Mouse (Mus musculus) embryo, embryonic 11 days (tissue): ENCODE measurements around the gene Ttc30a2.
A peak's percentile ranks its signal among the peaks of the same experiment; 100 is the strongest.
"Not testable (repeated sequence)": the region's sequence is repeated elsewhere in the genome, so short reads cannot be mapped to it uniquely, and the experiment has no call there.

ENCODE experiments used
- DNase-seq: peaks from one replicate; pipeline ENCODE4 v3.0.0-alpha.2; 2015

Gene Ttc30a2

GRCm38 (mm10) chr2:75980933-75981439, 3.0 kb upstream of the Ttc30a2 start:
- DNase-seq, result not testable (repeated sequence)

DNA sequence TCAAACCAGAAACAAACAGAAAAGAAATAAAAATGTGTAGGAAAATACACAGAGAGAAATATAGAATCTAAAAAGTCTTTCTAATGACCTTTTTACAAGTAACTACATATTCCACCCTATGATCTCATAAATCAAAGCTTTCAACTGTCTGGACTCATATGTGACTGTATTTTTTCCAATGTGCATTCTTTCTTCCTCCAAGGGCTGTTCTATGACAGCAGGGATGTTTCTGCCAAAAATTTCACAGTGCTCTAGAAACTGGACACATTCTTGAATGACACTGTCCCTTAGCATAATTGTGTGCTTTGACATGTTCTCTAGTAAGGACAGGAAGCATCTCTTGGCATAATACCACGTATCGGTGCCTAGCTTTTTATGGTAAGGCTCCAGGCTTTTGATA, 1.9 kb downstream of the Ttc30a2 start:
- DNase-seq, result not testable (repeated sequence)

DNA sequence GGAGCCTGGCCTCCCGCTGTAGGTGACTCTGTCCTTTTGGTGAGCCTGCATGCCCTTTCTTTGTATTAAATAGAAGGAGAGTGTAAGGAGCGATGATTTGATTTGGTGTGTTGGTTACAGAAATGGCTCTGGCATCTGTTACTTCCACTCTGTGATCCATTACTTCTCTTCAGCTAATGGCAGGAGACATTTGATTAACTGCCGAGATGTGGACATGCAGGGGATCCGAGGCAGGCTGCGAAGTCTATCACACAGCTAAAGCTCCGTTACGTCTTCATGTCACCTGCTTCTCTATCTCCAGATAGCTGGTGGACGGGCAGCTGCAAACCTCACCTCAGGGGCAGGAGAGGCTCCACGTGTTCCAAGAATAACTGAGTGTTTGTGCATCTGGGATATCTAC, 3.8 kb downstream of the Ttc30a2 start:
- no peak for DNase-seq

DNA sequence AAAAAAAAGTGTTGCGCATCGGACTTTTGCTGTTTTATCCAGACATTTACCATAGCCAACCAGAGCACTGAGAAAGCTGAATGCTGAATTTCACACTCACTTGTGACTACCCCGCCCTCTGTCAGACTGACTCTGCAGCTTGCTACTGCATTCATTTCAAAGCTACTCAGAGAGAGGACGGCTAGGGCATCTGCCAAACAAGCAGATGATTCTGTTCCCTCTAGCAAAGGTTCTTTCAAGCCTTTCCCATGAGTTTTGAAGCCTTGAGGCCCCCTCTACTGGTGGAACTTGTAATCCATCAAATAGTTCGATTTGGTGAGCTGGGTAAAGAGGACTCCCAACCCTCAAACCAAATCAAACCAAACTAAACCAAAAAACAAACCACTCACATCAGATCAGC, 13.0 kb downstream of the Ttc30a2 start:
- peak; percentile 84 for DNase-seq

DNA sequence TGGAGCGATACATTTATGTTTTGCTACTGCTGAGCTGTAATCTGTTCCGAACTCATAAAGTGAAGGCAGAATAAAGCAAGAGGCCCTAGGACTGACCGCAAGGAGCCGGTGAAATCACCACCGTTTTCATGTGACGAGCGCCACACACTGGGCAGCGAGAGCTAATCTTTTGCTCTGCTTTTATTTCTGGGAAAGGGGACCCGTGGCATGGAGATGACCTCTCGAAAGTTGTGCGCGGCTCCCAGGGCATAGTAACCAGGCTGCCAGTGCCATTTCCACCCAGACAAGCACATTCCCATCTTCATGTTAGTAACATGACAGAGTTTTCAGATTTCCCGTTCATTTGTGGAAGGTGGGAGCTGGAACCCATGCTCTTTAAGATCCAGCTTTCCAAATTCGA, 13.5 kb downstream of the Ttc30a2 start:
- DNase-seq, result peak; percentile 86

- DNase-seq, result no peak
Observed at GRCm38 (mm10) chr2:75964051-75964450, 13.9 kb downstream of the Ttc30a2 start.

GRCm38 (mm10) chr2:75963211-75963840, 14.6 kb downstream of the Ttc30a2 start:
- DNase-seq, result no peak

- DNase-seq, result peak; percentile 56
Observed at GRCm38 (mm10) chr2:75960366-75961330, 17.3 kb downstream of the Ttc30a2 start.

DNA sequence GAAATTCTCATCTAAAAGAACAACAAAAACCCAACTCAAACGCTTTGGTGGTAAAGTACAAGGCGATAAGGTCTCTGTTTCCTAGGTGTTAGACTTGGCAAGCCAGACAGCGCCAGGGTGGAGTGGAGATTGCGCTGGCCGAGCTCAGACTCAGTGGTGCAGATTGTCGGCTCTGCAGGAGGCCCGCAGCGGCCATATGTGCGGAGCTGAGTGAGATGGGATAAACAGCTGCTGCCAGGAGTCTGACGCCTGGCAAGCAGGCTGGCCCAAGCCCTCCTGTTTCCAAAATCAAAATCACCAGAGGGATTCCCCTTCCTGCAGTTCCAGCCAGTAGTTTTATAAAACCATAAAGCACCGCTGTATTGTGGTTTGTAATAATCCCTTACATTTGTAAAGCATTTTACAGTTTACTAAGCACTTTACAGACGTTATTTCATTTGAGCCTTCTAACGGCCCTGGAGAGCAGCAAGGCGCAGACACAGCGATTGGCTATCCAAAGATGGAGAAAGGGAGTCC, 18.1 kb downstream of the Ttc30a2 start:
- peak; percentile 72 for DNase-seq

DNA sequence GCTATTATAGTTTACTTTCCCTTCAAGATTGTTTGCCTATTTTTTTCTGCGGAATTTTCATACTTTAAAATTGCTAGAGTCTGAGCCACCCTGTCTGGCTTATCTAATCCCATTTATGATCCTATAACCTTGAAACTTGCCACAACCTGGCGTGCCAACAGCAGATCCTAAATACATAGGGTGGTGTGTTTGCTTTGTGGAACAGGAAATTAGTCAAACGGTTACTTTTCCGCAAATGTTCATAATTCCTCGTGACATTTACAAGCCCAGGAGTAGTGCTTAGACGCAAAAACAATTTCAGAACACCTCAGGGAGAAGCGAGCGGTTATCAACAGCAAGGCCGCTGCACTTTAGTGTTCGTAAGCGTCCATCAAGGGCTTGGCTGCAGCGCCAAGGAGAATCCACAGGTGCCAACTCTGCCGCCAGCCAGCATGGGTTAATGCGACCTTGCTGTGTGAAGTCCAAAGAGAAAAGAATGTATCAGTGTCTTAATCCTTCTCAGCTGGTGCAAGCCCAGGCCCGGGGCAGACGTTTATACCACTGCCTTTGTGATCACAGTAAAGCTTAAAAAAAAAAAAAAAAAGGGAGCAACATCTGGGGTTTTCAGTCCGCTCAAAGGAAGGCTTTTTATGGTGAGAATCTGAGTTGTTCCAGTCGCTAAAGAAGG, 18.7 kb downstream of the Ttc30a2 start:
- DNase-seq, result peak; percentile 63

DNA sequence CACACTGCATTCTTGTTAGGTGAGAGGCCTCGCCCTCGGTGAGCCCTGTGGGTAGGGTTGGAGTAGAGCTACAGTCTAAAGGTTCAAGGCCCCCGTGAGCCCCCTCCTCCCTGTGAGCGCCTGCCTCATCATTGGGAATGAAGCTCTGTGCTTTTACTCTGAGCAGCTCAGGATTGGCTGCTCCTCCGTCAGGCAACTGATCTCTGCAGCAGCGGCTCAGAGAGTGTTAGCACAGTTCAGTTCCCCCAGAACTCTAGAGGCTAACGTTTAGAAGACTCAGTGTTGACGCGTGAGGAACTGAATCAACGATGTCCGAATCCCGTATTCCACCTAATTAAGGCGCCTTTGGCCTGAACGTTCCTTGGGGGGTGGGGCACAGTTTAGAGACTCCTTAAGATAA, 22.3 kb downstream of the Ttc30a2 start:
- no peak for DNase-seq

GRCm38 (mm10) chr2:75953320-75953719, 24.6 kb downstream of the Ttc30a2 start:
- no peak for DNase-seq

GRCm38 (mm10) chr2:75950685-75951084, 27.3 kb downstream of the Ttc30a2 start:
- no peak for DNase-seq

DNA sequence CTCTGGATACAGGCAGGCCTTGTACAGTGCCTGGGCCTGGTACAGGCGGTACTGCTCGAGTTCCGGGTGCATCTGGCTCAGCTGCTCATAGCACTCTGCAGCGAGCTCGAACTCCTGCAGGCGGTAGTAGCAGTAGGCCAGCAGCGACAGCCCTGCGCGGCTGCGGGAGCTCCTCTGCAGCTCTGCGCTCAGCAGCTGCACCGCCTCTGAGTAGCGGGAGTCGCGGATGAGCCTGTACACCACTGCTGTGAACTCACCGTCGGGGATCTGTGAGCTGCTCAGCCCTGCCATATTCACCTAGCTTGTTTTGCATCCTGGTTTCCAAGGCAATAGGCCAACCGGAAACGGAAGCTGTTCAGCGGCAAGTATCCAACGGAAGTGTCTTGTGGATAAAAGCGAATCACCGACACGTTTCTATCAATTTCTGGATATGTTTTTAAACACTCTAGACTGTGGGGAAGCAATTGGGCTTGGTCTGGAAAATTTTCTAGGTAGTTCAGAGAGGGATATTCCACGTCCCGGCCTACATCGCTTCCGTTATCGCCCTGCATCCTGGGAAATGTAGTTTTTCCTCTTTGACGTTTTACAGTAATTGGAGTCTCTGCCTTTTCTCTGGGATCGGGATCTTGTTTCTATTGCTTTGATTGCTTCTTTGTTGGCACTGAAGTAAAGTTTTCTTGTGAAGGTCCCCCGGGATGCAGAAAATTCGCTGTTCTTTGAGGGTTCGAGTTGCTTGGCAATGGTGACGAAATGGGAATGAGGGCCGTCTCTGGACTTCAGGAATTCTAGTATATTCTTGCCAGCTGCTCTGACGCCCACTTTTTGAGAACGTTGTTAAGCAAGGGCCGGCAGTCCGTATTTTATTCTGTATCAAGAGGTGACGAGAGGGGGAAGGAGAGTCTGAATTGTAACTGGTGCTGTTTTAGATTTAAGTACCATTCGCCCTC, 39.6 kb downstream of the Ttc30a2 start, which contains the start of gene Ttc30b:
TSS of gene Ttc30b (minus strand) at position 469 of the 947 bp plus-strand sequence.
- DNase-seq, result peak; percentile 90

GRCm38 (mm10) chr2:75937520-75938116, 40.4 kb downstream of the Ttc30a2 start:
- DNase-seq, result not testable (repeated sequence)

- not testable (repeated sequence) for DNase-seq
Observed at GRCm38 (mm10) chr2:75936685-75937084, 41.3 kb downstream of the Ttc30a2 start.

GRCm38 (mm10) chr2:75933541-75933940, 44.4 kb downstream of the Ttc30a2 start:
- no peak for DNase-seq

DNA sequence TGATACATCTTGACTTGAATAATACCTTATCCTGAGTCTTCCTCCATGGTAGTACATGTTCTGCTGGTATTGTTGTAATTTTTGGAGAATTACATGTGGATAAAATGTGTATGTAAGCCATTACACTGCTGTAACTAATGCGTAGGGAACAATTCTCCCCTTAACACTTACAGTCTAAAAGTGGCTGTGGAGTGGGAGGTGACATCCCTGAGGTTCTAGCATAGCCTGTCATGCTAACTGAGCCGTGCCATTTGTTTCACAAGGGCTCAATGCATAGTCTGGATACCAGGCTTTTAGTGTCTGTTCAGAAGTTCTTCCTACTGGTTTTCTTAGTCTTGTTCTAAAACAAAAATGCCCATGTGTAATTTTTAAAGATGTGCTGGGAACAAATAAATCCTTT, 47.0 kb downstream of the Ttc30a2 start:
- no peak for DNase-seq

- DNase-seq, result no peak
Observed at GRCm38 (mm10) chr2:75929786-75930444, 48.1 kb downstream of the Ttc30a2 start.

GRCm38 (mm10) chr2:75929141-75929540, 48.8 kb downstream of the Ttc30a2 start:
- DNase-seq, result no peak

DNA sequence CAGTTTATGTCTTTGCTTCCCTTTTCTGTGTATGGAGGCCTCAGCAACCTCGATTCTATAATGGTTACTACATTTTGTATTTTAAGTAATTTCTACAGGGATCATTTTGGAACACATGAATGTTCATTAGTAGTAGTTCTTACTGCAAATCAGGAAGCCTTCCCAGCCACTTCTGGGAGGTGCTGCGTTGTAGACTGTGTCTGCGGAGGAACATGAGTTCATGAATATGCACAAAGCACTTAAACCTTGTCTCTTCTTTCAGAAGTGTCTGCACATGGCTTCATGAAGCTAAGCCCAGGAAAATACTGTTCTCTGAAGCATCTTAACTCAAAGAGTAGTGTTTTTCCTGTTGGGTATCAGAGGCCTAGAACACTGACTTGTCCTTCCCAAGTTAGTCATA, 50.0 kb downstream of the Ttc30a2 start:
- no peak for DNase-seq
